Mouse (Mus musculus) thymus, postnatal 0 days (tissue): ENCODE results near the gene Mrtfb. TPM values are rescaled to one million over a fixed set of nuclear protein-coding genes. Genes with fewer than 3 reads are reported as not detected.
"Not testable (repeated sequence)": the region's sequence is repeated elsewhere in the genome, so short reads cannot be mapped to it uniquely, and the experiment has no call there.

ENCODE experiments used
- DNase-seq: peaks from one replicate; pipeline ENCODE4 v3.0.0-alpha.2; 2015; ENCODE audit warnings: low spot score
- polyA plus RNA-seq: library from polyadenylated mRNA; unstranded; fragments of >200 nt; fragmentation: Nextera tagmentation; extraction: Ambion mirVana; gene quantifications from 2 replicates; pipeline ENCODE4 v1.2.1, GENCODE M21; 2015

Mrtfb gene
- polyA plus RNA-seq, 1 experiment from 2014 or later: 14.4 TPM

- no peak for DNase-seq
These were observed 20.0 kb downstream of the Mrtfb start for GRCm38 (mm10) chr16:13276258-13276657.

GRCm38 (mm10) chr16:13276709-13277399 lies 20.6 kb downstream of the Mrtfb start:
- DNase-seq: no peak

GRCm38 (mm10) chr16:13286425-13286824 lies 30.1 kb downstream of the Mrtfb start:
- DNase-seq: not testable (repeated sequence)

GRCm38 (mm10) chr16:13297860-13298259 lies 41.6 kb downstream of the Mrtfb start:
- DNase-seq: no peak

GRCm38 (mm10) chr16:13298991-13299390 lies 42.7 kb downstream of the Mrtfb start:
- peak; percentile 6 for DNase-seq

GRCm38 (mm10) chr16:13306065-13306695 lies 49.9 kb downstream of the Mrtfb start:
- no peak for DNase-seq

GRCm38 (mm10) chr16:13310096-13310683 lies 53.9 kb downstream of the Mrtfb start:
- DNase-seq: no peak

GRCm38 (mm10) chr16:13311374-13311773 lies 55.1 kb downstream of the Mrtfb start:
- DNase-seq: no peak

- no peak for DNase-seq
These were observed 56.9 kb downstream of the Mrtfb start for GRCm38 (mm10) chr16:13313096-13313719.

- DNase-seq: no peak
These were observed 67.5 kb downstream of the Mrtfb start for GRCm38 (mm10) chr16:13323751-13324150.

- DNase-seq: no peak
These were observed 70.3 kb downstream of the Mrtfb start for GRCm38 (mm10) chr16:13326622-13327021.

- no peak for DNase-seq
These were observed 72.4 kb downstream of the Mrtfb start for GRCm38 (mm10) chr16:13328646-13329045.

- DNase-seq: no peak
These were observed 73.4 kb downstream of the Mrtfb start for GRCm38 (mm10) chr16:13329640-13330039.

GRCm38 (mm10) chr16:13330221-13330659 lies 74.0 kb downstream of the Mrtfb start:
- DNase-seq: no peak

- no peak for DNase-seq
These were observed 75.6 kb downstream of the Mrtfb start for GRCm38 (mm10) chr16:13331898-13332297.

- no peak for DNase-seq
These were observed 76.3 kb downstream of the Mrtfb start for GRCm38 (mm10) chr16:13332536-13332935.

- DNase-seq: no peak
These were observed 77.6 kb downstream of the Mrtfb start for GRCm38 (mm10) chr16:13333781-13334341.

GRCm38 (mm10) chr16:13336503-13337230 lies 80.4 kb downstream of the Mrtfb start:
- DNase-seq: no peak

- DNase-seq: no peak
These were observed 81.8 kb downstream of the Mrtfb start for GRCm38 (mm10) chr16:13338094-13338493.

GRCm38 (mm10) chr16:13339433-13339832 lies 83.2 kb downstream of the Mrtfb start:
- no peak for DNase-seq

- DNase-seq: not testable (repeated sequence)
These were observed 89.5 kb downstream of the Mrtfb start for GRCm38 (mm10) chr16:13345822-13346221.
